Mouse (Mus musculus): Measurements from ENCODE around the gene Fbln5.
A peak's percentile ranks its signal among the peaks of the same experiment; 100 is the strongest.

Gene Fbln5

GRCm38 (mm10) chr12:101762054-101762453 lies 56.8 kb downstream of the Fbln5 start:
- peak in 1 of 2 experiments; percentile 24 for DNase-seq (ENCODE audit: low spot score in 2 of 2)

- peak in 1 of 2 experiments; percentile 38 for DNase-seq (ENCODE audit: low spot score in 2 of 2)
Observed at GRCm38 (mm10) chr12:101759440-101760045, 59.3 kb downstream of the Fbln5 start.

DNA sequence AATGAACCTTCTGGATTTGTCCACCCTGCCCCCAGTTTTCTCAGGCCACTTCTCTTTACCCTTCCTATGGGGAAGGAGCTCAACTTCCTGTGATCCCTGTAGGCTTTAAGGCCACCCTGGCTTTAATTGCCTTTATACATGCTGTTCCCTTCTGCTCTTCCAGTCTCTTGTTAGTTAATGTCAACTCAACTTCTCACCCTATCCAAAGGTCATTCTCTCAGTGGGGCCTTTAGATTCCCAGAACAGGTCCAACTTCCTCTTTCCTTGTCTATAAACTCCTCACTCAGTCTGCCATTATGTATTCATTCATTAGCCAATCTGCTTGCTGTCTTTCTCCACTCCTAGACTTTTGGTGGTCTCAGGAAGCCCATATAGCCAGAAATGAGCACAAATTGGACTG lies 60.2 kb downstream of the Fbln5 start:
- DNase-seq (ENCODE audit: low spot score in 2 of 2): no peak

DNA sequence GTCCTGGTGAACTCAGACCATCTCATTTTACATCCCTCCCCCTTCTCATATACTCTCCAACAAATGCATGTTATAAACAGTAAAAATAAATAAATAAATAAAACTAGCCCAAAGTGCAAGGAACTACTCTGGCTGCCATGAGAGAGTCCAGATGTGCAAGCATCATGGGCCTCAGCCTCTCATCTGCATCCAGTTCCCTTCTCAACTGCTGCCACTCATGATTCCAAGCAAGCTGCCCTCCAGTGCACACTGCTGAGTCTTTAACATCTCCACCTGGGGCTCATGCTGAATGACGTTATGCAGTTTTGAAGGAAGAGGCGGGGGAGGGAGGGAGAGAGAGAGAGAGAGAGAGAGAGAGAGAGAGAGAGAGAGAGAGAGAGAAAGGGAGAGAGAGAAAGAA lies 76.5 kb downstream of the Fbln5 start:
- DNase-seq (ENCODE audit: low spot score in 2 of 2): no peak

GRCm38 (mm10) chr12:101740486-101740885 lies 78.4 kb downstream of the Fbln5 start:
- DNase-seq (ENCODE audit: low spot score in 2 of 2): no peak

DNA sequence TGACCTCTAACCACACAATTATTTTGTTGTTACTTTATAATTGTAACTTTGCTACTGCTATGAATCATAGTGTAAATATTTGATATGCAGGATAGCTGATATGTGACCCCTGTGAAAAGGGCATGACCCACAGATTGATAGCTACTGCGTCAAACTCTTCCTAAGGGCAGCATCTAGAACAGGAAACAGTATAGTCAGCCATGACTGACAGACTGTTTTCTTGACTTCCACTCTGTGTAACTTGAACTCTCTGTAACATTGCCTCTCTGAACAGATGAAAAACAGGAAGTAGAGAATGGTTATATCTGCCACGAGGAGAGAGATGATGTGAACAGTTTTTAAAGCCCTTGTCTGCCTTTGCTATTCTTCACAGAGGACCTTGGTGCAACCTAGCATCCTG lies 78.8 kb downstream of the Fbln5 start:
- DNase-seq (ENCODE audit: low spot score in 2 of 2): no peak

- DNase-seq (ENCODE audit: low spot score in 2 of 2): peak in 1 of 2 experiments; percentile 27
Observed at GRCm38 (mm10) chr12:101718755-101719150, 100.1 kb downstream of the Fbln5 start.

GRCm38 (mm10) chr12:101718054-101718754 lies 100.7 kb downstream of the Fbln5 start, which contains the start of gene Tc2n:
Gene Tc2n (minus strand): TSS chr12:101718523.
- peak; percentile 90 to 92 for DNase-seq (ENCODE audit: low spot score in 2 of 2)

GRCm38 (mm10) chr12:101699176-101699575 lies 119.7 kb downstream of the Fbln5 start:
- no peak for DNase-seq (ENCODE audit: low spot score in 2 of 2)

All from urinary bladder, postnatal 36 days (tissue).